Mouse (Mus musculus) heart, postnatal 0 days (tissue): ENCODE results near the gene Lgalsl. TPM values are rescaled to one million over a fixed set of nuclear protein-coding genes. Genes with fewer than 3 reads are reported as not detected.

Experiments used
- ATAC-seq: fragments of 200-750 bp; cut with Nextera tagmentation; 2 replicates; pipeline ENCODE4 v1.8.0; 2017; ENCODE audit warnings: low read depth, moderate number of reproducible peaks, moderate library complexity; ENCODE audit not compliant: insufficient read depth
- DNase-seq: peaks from one replicate; pipeline ENCODE4 v3.0.0-alpha.2; 2016; ENCODE audit warnings: low spot score
- H3K27ac ChIP-seq: fragments of 300-500 bp; sonication (generic); 2 replicates; pipeline ENCODE4 v1.5.1; 2014; ENCODE audit warnings: low read depth, mild to moderate bottlenecking
- H3K27me3 ChIP-seq: fragments of 300-500 bp; sonication (generic); 2 replicates; pipeline ENCODE4 v1.6.1; 2014; ENCODE audit warnings: low read length, mixed read lengths; ENCODE audit not compliant: control insufficient read depth, insufficient read depth
- H3K36me3 ChIP-seq: fragments of 300-500 bp; sonication (generic); replicated peaks from 2 replicates; pipeline ENCODE4 v1.6.1; 2014; ENCODE audit warnings: low read length, mixed read lengths; ENCODE audit not compliant: control insufficient read depth, insufficient read depth
- H3K4me1 ChIP-seq: fragments of 300-500 bp; sonication (generic); 2 replicates; pipeline ENCODE4 v1.6.1; 2014; ENCODE audit warnings: antibody characterized with exemption; ENCODE audit not compliant: control insufficient read depth, insufficient read depth
- H3K4me2 ChIP-seq: fragments of 300-500 bp; sonication (generic); 2 replicates; pipeline ENCODE4 v1.6.1; 2014; ENCODE audit warnings: low read depth, mild to moderate bottlenecking, low read length, moderate library complexity
- H3K4me3 ChIP-seq: fragments of 300-500 bp; sonication (generic); 2 replicates; pipeline ENCODE4 v1.5.1; 2014; ENCODE audit warnings: low read depth, low read length
- H3K9ac ChIP-seq: fragments of 300-500 bp; sonication (generic); replicated peaks from 2 replicates; pipeline ENCODE4 v1.6.1; 2014; ENCODE audit warnings: low read depth, low read length, mixed read lengths
- H3K9me3 ChIP-seq: fragments of 300-500 bp; sonication (generic); replicated peaks from 2 replicates; pipeline ENCODE4 v1.6.1; 2016; ENCODE audit warnings: low read length; ENCODE audit not compliant: control insufficient read depth
- CTCF ChIP-seq: IDR thresholded peaks from 2 replicates; pipeline ENCODE4 v1.5.1; 2016; ENCODE audit warnings: antibody characterized with exemption, control low read depth, low read depth
- EP300 ChIP-seq: IDR thresholded peaks from 2 replicates; pipeline ENCODE4 v1.6.1; 2016; ENCODE audit warnings: antibody characterized with exemption, low read depth
- WGBS: fragments of 180-500 bp; shearing (Covaris S2); extraction: QIAGEN DNeasy Blood & Tissue Kit; methylation state at CpG from one replicate; pipeline ENCODE4 v1.1.7; 2014; 5-methylcytosine and 5-hydroxymethylcytosine counted together
- polyA plus RNA-seq: library from polyadenylated mRNA; unstranded; fragments of >200 nt; fragmentation: Nextera tagmentation; extraction: Ambion mirVana; gene quantifications from 2 replicates; pipeline ENCODE4 v1.2.1, GENCODE M21; 2015
- total RNA-seq: library from RNA; depleted of rRNA; stranded (reverse); fragments of >200 nt; gene quantifications from 2 replicates; pipeline ENCODE4 v1.2.3, GENCODE M21; 2014; ENCODE audit warnings: low replicate concordance; rRNA removed

The Lgalsl gene
- total and polyA plus RNA-seq, 2 experiments from 2014 or later = 29.7 to 61.6 TPM

DNA sequence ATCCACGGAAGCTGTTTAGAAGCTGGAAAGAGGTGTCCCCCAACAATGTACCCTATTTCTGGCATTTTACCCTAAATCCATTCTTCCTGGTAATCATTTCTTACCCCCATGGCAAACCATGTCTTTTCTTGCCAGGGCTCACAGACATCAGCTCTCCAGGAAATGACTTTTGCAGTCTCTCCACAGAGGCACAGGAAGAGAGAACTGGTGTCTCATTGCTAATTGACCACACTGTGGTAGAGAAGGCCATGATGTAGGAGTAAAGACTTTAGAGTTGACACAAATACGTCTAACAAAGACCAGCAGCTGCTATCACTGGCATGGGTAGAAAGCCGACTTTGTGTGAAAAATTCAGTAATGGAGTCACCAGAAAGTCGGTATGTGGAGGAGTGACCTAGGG lies 50.5 kb downstream of the Lgalsl start:
- Histone ChIP-seq H3K9me3 (peaks cover 10% of the 10 kb centered on the region; the same call in 1 of the 2 replicates), H3K4me2 (no peak overlapping the region), H3K27me3 (no peaks in the 10 kb centered on the region), H3K9ac (no peak overlapping the region), H3K4me3 (no peak overlapping the region), H3K36me3 (no peaks in the 10 kb centered on the region), H3K27ac (no peak overlapping the region), H3K4me1 (no peaks in the 10 kb centered on the region; the same call in 1 of the 2 replicates)
- ATAC-seq (no peak), DNase-seq (no peak)
- 69% methylated on average over 4 of the region's 4 CpGs for WGBS
- TF ChIP-seq CTCF (no peak), EP300 (no peak)

DNA sequence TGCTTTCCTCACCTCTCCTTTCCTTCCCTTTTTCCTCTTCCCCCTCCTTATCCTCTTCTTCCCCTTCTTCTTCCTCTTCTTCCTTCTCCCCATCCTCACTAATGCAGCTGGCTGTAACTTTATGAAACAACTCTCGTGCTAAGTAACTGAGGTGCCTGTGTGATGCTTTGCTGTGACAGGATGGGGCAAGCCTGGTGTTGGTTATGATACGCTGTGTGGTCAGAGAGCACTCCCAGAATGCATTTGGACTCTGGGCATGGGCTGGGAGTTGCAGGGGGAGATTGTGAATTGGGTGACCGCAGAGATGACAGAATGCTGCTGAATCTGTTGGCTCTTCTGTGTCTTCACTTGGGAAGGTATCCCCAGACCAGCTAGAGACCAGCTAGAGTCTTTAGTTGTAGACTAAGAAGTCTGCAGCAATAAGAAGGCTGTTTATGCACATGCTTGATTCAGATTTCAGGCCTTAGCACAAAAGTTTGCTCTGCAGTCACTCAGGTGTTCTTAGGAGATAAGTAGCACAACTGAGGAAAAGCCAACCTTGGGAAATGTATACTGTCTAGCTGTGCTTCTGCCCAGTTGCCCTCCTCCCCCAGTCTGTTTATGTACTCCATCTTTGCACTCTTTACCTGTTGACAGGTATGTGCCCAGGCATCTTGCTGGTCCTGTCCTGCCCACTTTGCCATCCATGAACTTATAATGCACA lies 51.8 kb downstream of the Lgalsl start:
- H3K9ac ChIP-seq = no peak overlapping the region
- DNase-seq (no peak), ATAC-seq (no peak)
- no peaks in the 10 kb centered on the region; the same call in 1 of the 2 replicates for H3K4me1 ChIP-seq
- H3K27me3 ChIP-seq = no peaks in the 10 kb centered on the region
- H3K4me3 ChIP-seq = no peak overlapping the region
- H3K27ac ChIP-seq = no peak overlapping the region
- TF ChIP-seq EP300 (no peak), CTCF (no peak)
- H3K4me2 ChIP-seq = no peak overlapping the region
- 83% methylated on average over 3 of the region's 3 CpGs for WGBS
- H3K36me3 ChIP-seq = no peaks in the 10 kb centered on the region
- H3K9me3 ChIP-seq = no peaks in the 10 kb centered on the region

DNA sequence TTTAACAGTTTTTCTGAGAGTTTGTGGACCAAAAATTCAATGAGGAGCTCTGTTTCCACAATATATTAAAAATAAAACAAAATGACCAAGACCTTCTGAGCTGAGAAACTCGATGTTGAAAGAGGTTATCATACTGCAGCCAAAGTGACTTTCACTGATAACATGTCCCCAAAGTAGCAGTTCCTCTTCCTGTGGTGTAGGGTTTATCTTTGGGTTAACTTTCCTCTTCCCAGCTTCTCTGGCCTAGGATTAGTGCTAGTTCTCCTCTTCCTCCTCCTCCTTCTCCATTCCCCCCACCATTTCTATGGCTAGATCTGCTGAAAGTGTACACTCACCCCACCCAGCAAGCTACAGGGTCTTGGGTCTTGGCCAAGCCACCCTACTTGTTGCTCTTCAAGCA lies 52.6 kb downstream of the Lgalsl start:
- H3K9me3 ChIP-seq = no peaks in the 10 kb centered on the region
- no peaks in the 10 kb centered on the region for H3K36me3 ChIP-seq
- TF ChIP-seq CTCF (no peak), EP300 (no peak)
- no peak overlapping the region for H3K4me2 ChIP-seq
- WGBS = 6% methylated on average over 1 of the region's 1 CpGs
- H3K4me1 ChIP-seq = no peaks in the 10 kb centered on the region; the same call in 1 of the 2 replicates
- no peak overlapping the region for H3K9ac ChIP-seq
- no peaks in the 10 kb centered on the region for H3K27me3 ChIP-seq
- H3K27ac ChIP-seq = no peak overlapping the region
- no peak overlapping the region for H3K4me3 ChIP-seq
- DNase-seq = no peak
- no peak for ATAC-seq

DNA sequence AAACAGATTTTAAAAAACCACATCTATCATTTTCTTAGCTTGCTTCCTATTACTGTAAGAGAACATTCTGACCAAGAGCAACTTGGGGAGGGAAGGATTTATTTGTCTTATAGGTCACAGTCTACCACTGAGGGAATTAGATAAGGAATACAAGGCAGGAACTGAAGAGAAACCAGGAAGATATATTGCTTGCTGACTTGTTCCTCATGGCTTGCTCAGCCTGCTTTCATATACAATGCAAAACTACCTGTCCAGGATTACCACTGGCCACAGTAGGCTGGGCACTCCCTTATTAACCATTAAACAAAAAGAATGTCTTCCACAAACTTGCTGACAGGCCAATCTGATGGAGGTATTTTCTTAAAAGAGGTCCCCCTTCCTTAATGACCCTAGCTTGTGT lies 54.2 kb downstream of the Lgalsl start:
- Histone ChIP-seq H3K36me3 (no peaks in the 10 kb centered on the region), H3K4me2 (no peak overlapping the region), H3K27me3 (no peaks in the 10 kb centered on the region), H3K4me1 (no peaks in the 10 kb centered on the region; the same call in 1 of the 2 replicates), H3K9ac (no peak overlapping the region), H3K27ac (no peak overlapping the region), H3K9me3 (no peaks in the 10 kb centered on the region), H3K4me3 (no peak overlapping the region)
- ATAC-seq (no peak), DNase-seq (no peak)
- no peak for TF ChIP-seq EP300
- no peak for TF ChIP-seq CTCF

Other genes starting within 250 kb of the Lgalsl start
- 17.0 and 21.7 TPM in 2 replicates for gene Aftph, start 89.5 kb downstream of the Lgalsl start, total RNA-seq
- 7.5 and 7.8 TPM in 2 replicates for gene Aftph, start 89.5 kb downstream of the Lgalsl start, polyA plus RNA-seq